Mouse (Mus musculus) liver, embryonic 12.5 days (tissue): ENCODE data around the gene Srsf6. TPM values are rescaled to one million over a fixed set of nuclear protein-coding genes. Genes with fewer than 3 reads are reported as not detected.
A peak's percentile ranks its signal among the peaks of the same experiment; 100 is the strongest.

Source experiments
- ATAC-seq: fragments of 200-750 bp; cut with Nextera tagmentation; 2 replicates; pipeline ENCODE4 v1.8.0; 2017; ENCODE audit warnings: moderate number of reproducible peaks, mild to moderate bottlenecking, moderate library complexity
- H3K27ac ChIP-seq: fragments of 300-500 bp; sonication (generic); 2 replicates; pipeline ENCODE4 v1.5.1; 2016; ENCODE audit warnings: mild to moderate bottlenecking
- H3K27me3 ChIP-seq: fragments of 300-500 bp; sonication (generic); replicated peaks from 2 replicates; pipeline ENCODE4 v1.6.1; 2016; ENCODE audit warnings: mild to moderate bottlenecking, moderate library complexity
- H3K36me3 ChIP-seq: fragments of 300-500 bp; sonication (generic); 2 replicates; pipeline ENCODE4 v1.6.1; 2016; ENCODE audit warnings: mild to moderate bottlenecking, moderate library complexity
- H3K4me1 ChIP-seq: fragments of 300-500 bp; sonication (generic); 2 replicates; pipeline ENCODE4 v1.6.1; 2016
- H3K4me2 ChIP-seq: fragments of 300-500 bp; sonication (generic); 2 replicates; pipeline ENCODE4 v1.6.1; 2016; ENCODE audit warnings: mild to moderate bottlenecking, moderate library complexity
- H3K4me3 ChIP-seq: fragments of 300-500 bp; sonication (generic); 2 replicates; pipeline ENCODE4 v1.5.1; 2016; ENCODE audit warnings: mild to moderate bottlenecking, moderate library complexity
- H3K9ac ChIP-seq: fragments of 300-500 bp; sonication (generic); 2 replicates; pipeline ENCODE4 v1.6.1; 2016; ENCODE audit warnings: mild to moderate bottlenecking, moderate library complexity
- H3K9me3 ChIP-seq: fragments of 300-500 bp; sonication (generic); replicated peaks from 2 replicates; pipeline ENCODE4 v1.6.1; 2016; ENCODE audit warnings: mild to moderate bottlenecking, moderate library complexity
- WGBS: fragments of 180-500 bp; shearing (Covaris S2); methylation state at CpG from one replicate; pipeline ENCODE4 v1.1.7; 2016; ENCODE audit not compliant: insufficient replicate concordance; 5-methylcytosine and 5-hydroxymethylcytosine counted together
- polyA plus RNA-seq: library from polyadenylated mRNA; unstranded; fragments of >200 nt; fragmentation: Nextera tagmentation; extraction: Ambion mirVana; gene quantifications from 2 replicates; pipeline ENCODE4 v1.2.1, GENCODE M21; 2016

Gene Srsf6
- polyA plus RNA-seq, 1 experiment from 2014 or later, result 174 TPM

DNA sequence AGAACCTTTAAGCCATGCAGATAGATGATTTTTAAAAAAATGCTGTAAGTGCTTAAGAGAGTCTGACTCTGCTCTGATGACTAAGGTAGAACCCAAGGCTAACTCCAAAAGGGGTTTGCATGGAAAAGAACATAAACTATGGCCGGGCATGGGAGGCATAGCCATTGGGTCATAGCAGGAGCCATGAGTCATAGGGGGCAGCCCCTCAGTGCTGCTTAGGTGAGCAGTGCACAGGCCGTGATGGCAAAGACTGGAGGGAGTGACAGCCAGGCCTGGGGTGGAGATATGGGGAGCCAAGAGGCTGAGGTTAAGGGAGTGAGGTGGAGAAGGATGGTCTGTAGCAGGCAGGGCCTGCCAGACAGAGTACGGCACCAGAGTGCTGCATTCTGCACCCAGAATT, 37.8 kb downstream of the Srsf6 start:
- Histone ChIP-seq H3K4me1 (peaks cover 3% of the 10 kb centered on the region; the same call in 1 of the 2 replicates), H3K27me3 (peaks cover 8% of the 10 kb centered on the region; the same call in 1 of the 2 replicates), H3K9me3 (no peaks in the 10 kb centered on the region), H3K4me3 (no peak overlapping the region), H3K9ac (no peak overlapping the region), H3K36me3 (no peaks in the 10 kb centered on the region), H3K27ac (no peak overlapping the region), H3K4me2 (no peak overlapping the region)
- no peak for ATAC-seq
- 70% methylated on average over 3 of the region's 3 CpGs for WGBS

DNA sequence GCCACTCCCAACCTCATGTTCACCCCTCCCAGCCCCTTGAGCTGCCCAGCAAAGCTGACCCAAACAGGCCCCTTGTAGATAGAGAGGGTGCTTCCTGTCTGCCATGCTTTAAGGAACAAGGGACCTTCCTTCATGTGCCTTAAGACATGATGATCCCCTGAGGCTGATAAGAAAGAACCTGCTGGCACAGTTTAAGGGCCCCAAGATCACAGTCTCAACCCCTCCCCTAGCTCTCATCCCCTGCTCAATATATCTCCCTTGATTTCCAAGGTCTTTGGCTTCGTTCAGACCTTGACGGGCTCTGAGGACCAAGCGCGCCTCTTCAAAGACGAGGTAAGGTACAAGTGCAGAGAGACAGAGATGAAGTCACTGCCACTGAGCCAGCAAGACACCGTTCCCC, 39.6 kb downstream of the Srsf6 start:
- Histone ChIP-seq H3K9me3 (no peaks in the 10 kb centered on the region), H3K4me1 (peaks cover 4% of the 10 kb centered on the region; the same call in 1 of the 2 replicates), H3K36me3 (no peaks in the 10 kb centered on the region), H3K4me3 (no peak overlapping the region), H3K9ac (no peak overlapping the region), H3K27ac (no peak overlapping the region), H3K27me3 (peaks cover 8% of the 10 kb centered on the region; the same call in 1 of the 2 replicates), H3K4me2 (no peak overlapping the region)
- WGBS, result 62% methylated on average over 6 of the region's 6 CpGs
- ATAC-seq, result no peak

DNA sequence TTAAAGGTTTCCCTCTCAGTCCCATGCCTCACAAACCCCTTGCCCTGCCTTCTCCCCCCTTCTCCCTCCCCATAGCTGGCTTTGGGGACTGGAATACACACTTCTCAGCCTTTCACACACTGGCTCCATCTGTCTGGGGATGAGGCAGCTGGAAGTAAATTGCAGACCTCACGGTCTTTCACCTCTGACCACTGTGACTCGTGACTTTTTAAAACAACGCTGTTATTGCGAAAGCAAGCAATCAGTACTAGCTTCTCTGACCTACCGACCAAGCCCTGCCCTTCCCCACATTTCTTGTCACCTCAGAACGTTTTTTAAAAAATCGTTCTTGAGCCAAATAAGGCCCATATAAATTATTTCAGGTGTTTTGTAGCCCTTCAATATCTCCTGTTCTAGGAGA, 41.4 kb downstream of the Srsf6 start:
- Histone ChIP-seq H3K4me1 (peaks cover 4% of the 10 kb centered on the region; the same call in 1 of the 2 replicates), H3K4me2 (no peak overlapping the region), H3K4me3 (no peak overlapping the region), H3K27ac (no peak overlapping the region), H3K9me3 (no peaks in the 10 kb centered on the region), H3K27me3 (no peaks in the 10 kb centered on the region), H3K36me3 (no peaks in the 10 kb centered on the region), H3K9ac (no peak overlapping the region)
- WGBS, result 25% methylated on average over 7 of the region's 7 CpGs
- ATAC-seq, result peak; percentile 49

DNA sequence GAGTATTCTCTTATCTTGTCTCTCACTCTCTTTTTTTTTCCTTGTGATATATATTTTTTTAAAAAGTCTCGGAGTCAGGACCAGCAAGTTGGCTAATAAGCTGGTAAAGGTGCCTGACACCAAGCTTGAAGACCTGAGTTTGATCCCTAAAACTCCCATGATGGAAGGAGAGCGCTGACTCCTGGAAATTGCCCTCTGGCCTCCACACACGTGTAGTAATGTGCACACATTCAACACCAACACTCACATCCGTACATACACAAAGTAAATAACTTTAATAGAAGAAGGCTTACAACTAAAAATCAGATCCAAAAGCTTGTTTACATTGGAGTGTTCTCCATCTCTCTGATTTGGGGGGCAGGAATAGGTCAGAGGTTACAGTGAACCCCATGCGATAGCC, 41.9 kb downstream of the Srsf6 start:
- no peak overlapping the region for H3K4me2 ChIP-seq
- no peak overlapping the region for H3K4me3 ChIP-seq
- H3K9me3 ChIP-seq, result no peaks in the 10 kb centered on the region
- ATAC-seq, result no peak
- H3K27ac ChIP-seq, result no peak overlapping the region
- WGBS, result 63% methylated on average over 5 of the region's 5 CpGs
- H3K4me1 ChIP-seq, result peaks cover 4% of the 10 kb centered on the region; the same call in 1 of the 2 replicates
- no peaks in the 10 kb centered on the region for H3K27me3 ChIP-seq
- H3K36me3 ChIP-seq, result no peaks in the 10 kb centered on the region
- H3K9ac ChIP-seq, result no peak overlapping the region

DNA sequence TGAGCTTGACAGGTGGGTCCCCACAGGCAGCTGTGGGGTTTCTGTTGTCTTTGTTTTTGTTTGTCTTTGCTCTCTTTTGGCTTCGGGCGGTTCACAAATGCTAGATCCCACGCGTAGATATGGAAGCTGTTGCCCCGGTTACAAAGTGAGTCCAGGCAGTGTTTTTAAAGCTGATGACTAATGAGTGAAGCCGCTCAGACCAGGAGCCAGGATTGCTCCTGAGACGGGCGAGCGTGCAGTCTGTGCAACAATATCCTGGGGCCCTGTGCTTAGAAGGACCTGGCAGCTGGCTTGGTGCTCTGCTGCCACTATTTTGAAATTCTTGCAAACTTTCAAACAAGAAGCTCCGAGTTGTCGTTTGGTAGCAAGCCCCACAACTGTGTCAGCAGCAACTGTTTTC, 42.3 kb downstream of the Srsf6 start:
- 56% methylated on average over 11 of the region's 11 CpGs for WGBS
- Histone ChIP-seq H3K27ac (no peak overlapping the region), H3K9ac (no peak overlapping the region), H3K4me1 (peaks cover 4% of the 10 kb centered on the region; the same call in 1 of the 2 replicates), H3K4me2 (no peak overlapping the region), H3K36me3 (no peaks in the 10 kb centered on the region), H3K9me3 (no peaks in the 10 kb centered on the region), H3K4me3 (no peak overlapping the region), H3K27me3 (no peaks in the 10 kb centered on the region)
- no peak for ATAC-seq

- no peak overlapping the region for H3K4me3 ChIP-seq
- no peaks in the 10 kb centered on the region for H3K36me3 ChIP-seq
- no peaks in the 10 kb centered on the region for H3K9me3 ChIP-seq
- no peak overlapping the region for H3K4me2 ChIP-seq
- 69% methylated on average over 11 of the region's 11 CpGs for WGBS
- no peak for ATAC-seq
- no peak overlapping the region for H3K9ac ChIP-seq
- H3K27ac ChIP-seq, result no peak overlapping the region
- H3K27me3 ChIP-seq, result no peaks in the 10 kb centered on the region
- H3K4me1 ChIP-seq, result peaks cover 4% of the 10 kb centered on the region; the same call in 1 of the 2 replicates
These were observed 43.9 kb downstream of the Srsf6 start for GRCm38 (mm10) chr2:162975157-162975775.

- Histone ChIP-seq H3K27me3 (no peaks in the 10 kb centered on the region), H3K4me3 (no peak overlapping the region), H3K9me3 (no peaks in the 10 kb centered on the region), H3K27ac (no peak overlapping the region), H3K36me3 (no peaks in the 10 kb centered on the region), H3K4me2 (no peak overlapping the region), H3K4me1 (peaks cover 4% of the 10 kb centered on the region; the same call in 1 of the 2 replicates), H3K9ac (no peak overlapping the region)
- no peak for ATAC-seq
- 59% methylated on average over 4 of the region's 4 CpGs for WGBS
These were observed 44.7 kb downstream of the Srsf6 start for GRCm38 (mm10) chr2:162976001-162976400.

DNA sequence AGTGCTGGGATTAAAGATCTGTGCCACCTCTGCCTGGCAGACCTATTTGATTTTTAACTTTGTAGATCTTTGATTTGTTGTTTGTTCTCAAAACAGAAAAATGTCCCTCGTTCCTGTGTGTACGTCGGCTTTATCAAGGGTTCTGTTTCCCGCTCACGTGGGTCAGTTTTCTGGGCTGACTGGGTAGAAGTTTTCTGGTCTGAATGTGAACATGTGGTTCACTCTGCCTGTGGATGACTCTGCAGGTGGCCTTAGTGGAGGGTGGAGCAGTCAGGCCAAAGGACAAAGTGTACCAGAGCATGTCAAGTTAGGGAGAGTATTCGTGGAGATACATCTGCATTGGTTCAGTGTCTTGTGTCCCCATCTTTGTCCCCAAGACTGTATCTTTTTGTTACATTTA, 53.1 kb downstream of the Srsf6 start:
- H3K27ac ChIP-seq, result no peak overlapping the region
- no peak overlapping the region for H3K4me2 ChIP-seq
- no peaks in the 10 kb centered on the region for H3K4me1 ChIP-seq
- H3K9ac ChIP-seq, result no peak overlapping the region
- no peaks in the 10 kb centered on the region for H3K9me3 ChIP-seq
- no peak overlapping the region for H3K4me3 ChIP-seq
- 0 out of 2 replicates have a peak, but pooled peaks cover 8% of the 10 kb centered on the region for H3K27me3 ChIP-seq
- WGBS, result 72% methylated on average over 6 of the region's 6 CpGs
- no peak for ATAC-seq
- H3K36me3 ChIP-seq, result no peaks in the 10 kb centered on the region

DNA sequence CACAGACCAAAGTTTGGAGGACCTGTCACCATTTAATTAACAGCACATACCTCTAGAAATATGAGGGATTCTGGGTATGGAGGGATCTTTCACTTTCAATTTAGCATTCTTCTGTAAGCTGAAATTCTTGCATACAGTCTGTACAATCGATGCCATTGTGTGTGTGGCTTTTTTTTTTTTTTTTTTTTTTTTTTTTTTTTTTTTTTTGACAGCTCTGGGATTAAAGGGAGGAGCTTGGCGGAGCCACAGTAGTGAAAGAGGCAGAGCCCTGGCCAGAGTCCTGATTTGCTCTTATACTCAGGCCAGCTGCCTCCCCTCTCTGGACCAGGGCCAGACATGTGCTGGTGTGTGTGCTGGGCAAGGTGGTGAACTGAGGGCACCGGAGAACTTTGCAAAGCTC, 54.6 kb downstream of the Srsf6 start:
- 58% methylated on average over 3 of the region's 3 CpGs for whole genome bisulfite sequencing
- peak; percentile 51; the same call in 1 of the 2 replicates for ATAC-seq
- no peak overlapping the region for H3K27ac ChIP-seq
- H3K4me2 ChIP-seq, result no peak overlapping the region
- no peaks in the 10 kb centered on the region for H3K36me3 ChIP-seq
- 0 out of 2 replicates have a peak, but pooled peaks cover 8% of the 10 kb centered on the region for H3K27me3 ChIP-seq
- H3K9ac ChIP-seq, result no peak overlapping the region
- H3K9me3 ChIP-seq, result no peaks in the 10 kb centered on the region
- H3K4me3 ChIP-seq, result no peak overlapping the region
- H3K4me1 ChIP-seq, result no peaks in the 10 kb centered on the region

Other genes starting within 250 kb of the Srsf6 start
- gene L3mbtl1, start 11.9 kb downstream of the Srsf6 start, polyA plus RNA-seq, result 0.06 and 0.08 TPM in 2 replicates
- 2.7 and 3.0 TPM in 2 replicates for gene Sgk2, start 55.8 kb downstream of the Srsf6 start, polyA plus RNA-seq
- 24.4 and 25.9 TPM in 2 replicates for gene Ift52, start 85.8 kb downstream of the Srsf6 start, polyA plus RNA-seq
- 71.7 and 72.8 TPM in 2 replicates for gene Mybl2, start 123.2 kb downstream of the Srsf6 start, polyA plus RNA-seq
- gene Gtsf1l, start 156.3 kb downstream of the Srsf6 start, polyA plus RNA-seq, result not detected in 2 replicates